Mouse (Mus musculus) kidney, adult 18-20 months (tissue): ENCODE measurements around the gene Rnf24.
A peak's percentile ranks its signal among the peaks of the same experiment; 100 is the strongest.

Source experiments
- DNase-seq: peaks from one replicate; pipeline ENCODE4 v3.0.0; 2021

Gene Rnf24

GRCm38 (mm10) chr2:131352747-131353563, at the start of gene Rnf24:
Gene Rnf24 (minus strand): TSS chr2:131352892.
- DNase-seq = peak; percentile 100

GRCm38 (mm10) chr2:131401794-131402495, 49.3 kb upstream of the Rnf24 start:
- DNase-seq = no peak

GRCm38 (mm10) chr2:131400846-131401245, 48.2 kb upstream of the Rnf24 start:
- no peak for DNase-seq

GRCm38 (mm10) chr2:131397323-131397848, 44.7 kb upstream of the Rnf24 start:
- DNase-seq = no peak

GRCm38 (mm10) chr2:131386350-131386962, 33.8 kb upstream of the Rnf24 start:
- DNase-seq = no peak

- DNase-seq = no peak
These were observed 32.5 kb upstream of the Rnf24 start for GRCm38 (mm10) chr2:131385176-131385575.

- no peak for DNase-seq
These were observed 26.8 kb upstream of the Rnf24 start for GRCm38 (mm10) chr2:131379541-131379940.

- no peak for DNase-seq
These were observed 26.2 kb upstream of the Rnf24 start for GRCm38 (mm10) chr2:131378872-131379271.

- DNase-seq = no peak
These were observed 24.4 kb upstream of the Rnf24 start for GRCm38 (mm10) chr2:131377055-131377454.

GRCm38 (mm10) chr2:131373656-131374055, 21.0 kb upstream of the Rnf24 start:
- peak; percentile 50 for DNase-seq

- no peak for DNase-seq
These were observed 19.7 kb upstream of the Rnf24 start for GRCm38 (mm10) chr2:131372276-131372877.

- no peak for DNase-seq
These were observed 19.1 kb upstream of the Rnf24 start for GRCm38 (mm10) chr2:131371811-131372210.

GRCm38 (mm10) chr2:131370828-131371227, 18.1 kb upstream of the Rnf24 start:
- DNase-seq = no peak

- DNase-seq = no peak
These were observed 12.0 kb upstream of the Rnf24 start for GRCm38 (mm10) chr2:131364689-131365088.

- DNase-seq = no peak
These were observed 5.8 kb upstream of the Rnf24 start for GRCm38 (mm10) chr2:131358481-131358880.

- no peak for DNase-seq
These were observed 1.4 kb upstream of the Rnf24 start for GRCm38 (mm10) chr2:131354049-131354448.

GRCm38 (mm10) chr2:131353564-131353915, 848 bp upstream of the Rnf24 start:
- no peak for DNase-seq

GRCm38 (mm10) chr2:131351968-131352746, 535 bp downstream of the Rnf24 start:
- DNase-seq = no peak

- no peak for DNase-seq
These were observed 1.2 kb downstream of the Rnf24 start for GRCm38 (mm10) chr2:131351471-131351870.

- no peak for DNase-seq
These were observed 2.4 kb downstream of the Rnf24 start for GRCm38 (mm10) chr2:131350301-131350700.

GRCm38 (mm10) chr2:131345556-131345955, 7.1 kb downstream of the Rnf24 start:
- no peak for DNase-seq

GRCm38 (mm10) chr2:131344449-131344848, 8.2 kb downstream of the Rnf24 start:
- no peak for DNase-seq
